Mouse (Mus musculus) hindbrain, embryonic 10.5 days (tissue): ENCODE data around the gene Gm10563. TPM values are rescaled to one million over a fixed set of nuclear protein-coding genes. Genes with fewer than 3 reads are reported as not detected.
A peak's percentile ranks its signal among the peaks of the same experiment; 100 is the strongest.

Source experiments
- DNase-seq: peaks from one replicate; pipeline ENCODE4 v3.0.0-alpha.2; 2017; ENCODE audit warnings: low spot score
- H3K27ac ChIP-seq: fragments of 300-500 bp; sonication (generic); 2 replicates; pipeline ENCODE4 v1.5.1; 2016; ENCODE audit warnings: mild to moderate bottlenecking, moderate library complexity
- H3K27me3 ChIP-seq: fragments of 300-500 bp; sonication (generic); 2 replicates; pipeline ENCODE4 v1.6.1; 2016; ENCODE audit warnings: mild to moderate bottlenecking; ENCODE audit not compliant: poor library complexity, insufficient read depth, severe bottlenecking
- H3K36me3 ChIP-seq: fragments of 300-500 bp; sonication (generic); 2 replicates; pipeline ENCODE4 v1.6.1; 2016; ENCODE audit warnings: mild to moderate bottlenecking, moderate library complexity
- H3K4me1 ChIP-seq: fragments of 300-500 bp; sonication (generic); replicated peaks from 2 replicates; pipeline ENCODE4 v1.6.1; 2016; ENCODE audit warnings: mild to moderate bottlenecking
- H3K4me3 ChIP-seq: fragments of 300-500 bp; sonication (generic); 2 replicates; pipeline ENCODE4 v1.5.1; 2016; ENCODE audit warnings: mild to moderate bottlenecking, moderate library complexity
- H3K9me3 ChIP-seq: fragments of 300-500 bp; sonication (generic); 2 replicates; pipeline ENCODE4 v1.6.1; 2016; ENCODE audit warnings: mild to moderate bottlenecking, moderate library complexity
- WGBS: fragments of 180-500 bp; shearing (Covaris S2); methylation state at CpG from one replicate; pipeline ENCODE4 v1.1.7; 2016; 5-methylcytosine and 5-hydroxymethylcytosine counted together
- polyA plus RNA-seq: library from polyadenylated mRNA; unstranded; fragments of >200 nt; fragmentation: Nextera tagmentation; extraction: Ambion mirVana; gene quantifications from 2 replicates; pipeline ENCODE4 v1.2.1, GENCODE M21; 2016

The Gm10563 gene
- polyA plus RNA-seq, 1 experiment from 2014 or later = not detected

- H3K27me3 ChIP-seq = no peaks in the 10 kb centered on the region
- 2% methylated on average over 31 of the region's 31 CpGs for WGBS
- H3K27ac ChIP-seq = peak overlapping the region; percentile 100
- H3K4me1 ChIP-seq = peaks cover 24% of the 10 kb centered on the region
- H3K9me3 ChIP-seq = no peaks in the 10 kb centered on the region
- DNase-seq = no peak
- H3K36me3 ChIP-seq = peaks cover 45% of the 10 kb centered on the region
- H3K4me3 ChIP-seq = peak overlapping the region; percentile 97
Observed at GRCm38 (mm10) chr4:155601997-155602456, 43.2 kb downstream of the Gm10563 start.

GRCm38 (mm10) chr4:155601091-155601996 lies 43.9 kb downstream of the Gm10563 start, which contains the start of gene Slc35e2:
Gene Slc35e2 (plus strand): TSS chr4:155601416.
- Histone ChIP-seq H3K27me3 (no peaks in the 10 kb centered on the region), H3K27ac (peak within 1 kb of the TSS; percentile 100), H3K9me3 (no peaks in the 10 kb centered on the region), H3K4me1 (peaks cover 27% of the 10 kb centered on the region), H3K4me3 (peak within 1 kb of the TSS; percentile 97), H3K36me3 (peaks cover 39% of the 10 kb centered on the region)
- DNase-seq = peak; percentile 97
- WGBS = under 1% methylated on average over 65 of the region's 65 CpGs

- H3K9me3 ChIP-seq = no peaks in the 10 kb centered on the region
- H3K4me3 ChIP-seq = peak overlapping the region; percentile 97
- H3K27ac ChIP-seq = peak overlapping the region; percentile 100
- 90% methylated on average over 11 of the region's 11 CpGs for WGBS
- H3K4me1 ChIP-seq = peaks cover 27% of the 10 kb centered on the region
- peaks cover 27% of the 10 kb centered on the region for H3K36me3 ChIP-seq
- no peaks in the 10 kb centered on the region for H3K27me3 ChIP-seq
- DNase-seq = no peak
Observed at GRCm38 (mm10) chr4:155599901-155600825, 45.0 kb downstream of the Gm10563 start.

GRCm38 (mm10) chr4:155598536-155598935 lies 46.7 kb downstream of the Gm10563 start:
- Histone ChIP-seq H3K9me3 (no peaks in the 10 kb centered on the region), H3K36me3 (peaks cover 11% of the 10 kb centered on the region), H3K4me1 (peaks cover 27% of the 10 kb centered on the region), H3K27me3 (no peaks in the 10 kb centered on the region), H3K27ac (no peak overlapping the region), H3K4me3 (no peak overlapping the region)
- DNase-seq = no peak
- WGBS = 16% methylated on average over 20 of the region's 20 CpGs

- Histone ChIP-seq H3K4me1 (peaks cover 11% of the 10 kb centered on the region; the same call in 1 of the 2 replicates), H3K36me3 (no peaks in the 10 kb centered on the region), H3K4me3 (no peak overlapping the region), H3K27me3 (no peaks in the 10 kb centered on the region), H3K27ac (no peak overlapping the region), H3K9me3 (no peaks in the 10 kb centered on the region)
- 79% methylated on average over 5 of the region's 5 CpGs for WGBS
- no peak for DNase-seq
Observed at GRCm38 (mm10) chr4:155596606-155597005, 48.6 kb downstream of the Gm10563 start.

GRCm38 (mm10) chr4:155595777-155596176 lies 49.4 kb downstream of the Gm10563 start:
- no peaks in the 10 kb centered on the region for H3K9me3 ChIP-seq
- H3K4me3 ChIP-seq = no peak overlapping the region
- 0 out of 2 replicates have a peak, but pooled peaks cover 7% of the 10 kb centered on the region for H3K36me3 ChIP-seq
- no peak for DNase-seq
- 86% methylated on average over 3 of the region's 3 CpGs for WGBS
- peaks cover 11% of the 10 kb centered on the region; the same call in 1 of the 2 replicates for H3K4me1 ChIP-seq
- no peak overlapping the region for H3K27ac ChIP-seq
- no peaks in the 10 kb centered on the region for H3K27me3 ChIP-seq

- no peaks in the 10 kb centered on the region for H3K9me3 ChIP-seq
- H3K27me3 ChIP-seq = no peaks in the 10 kb centered on the region
- DNase-seq = no peak
- H3K4me3 ChIP-seq = no peak overlapping the region
- 73% methylated on average over 1 of the region's 1 CpGs for WGBS
- peaks cover 26% of the 10 kb centered on the region for H3K36me3 ChIP-seq
- no peak overlapping the region for H3K27ac ChIP-seq
- H3K4me1 ChIP-seq = peaks cover 7% of the 10 kb centered on the region; the same call in 1 of the 2 replicates
Observed at GRCm38 (mm10) chr4:155593780-155594179, 51.4 kb downstream of the Gm10563 start.

GRCm38 (mm10) chr4:155591012-155591719 lies 54.0 kb downstream of the Gm10563 start:
- no peaks in the 10 kb centered on the region for H3K9me3 ChIP-seq
- H3K4me3 ChIP-seq = no peak overlapping the region
- H3K36me3 ChIP-seq = peaks cover 52% of the 10 kb centered on the region
- H3K4me1 ChIP-seq = no peaks in the 10 kb centered on the region
- DNase-seq = no peak
- H3K27me3 ChIP-seq = no peaks in the 10 kb centered on the region
- H3K27ac ChIP-seq = no peak overlapping the region
- 87% methylated on average over 7 of the region's 7 CpGs for WGBS

GRCm38 (mm10) chr4:155589356-155589755 lies 55.9 kb downstream of the Gm10563 start:
- no peaks in the 10 kb centered on the region for H3K9me3 ChIP-seq
- H3K36me3 ChIP-seq = peaks cover 70% of the 10 kb centered on the region
- no peaks in the 10 kb centered on the region for H3K27me3 ChIP-seq
- no peaks in the 10 kb centered on the region for H3K4me1 ChIP-seq
- DNase-seq = no peak
- WGBS = 91% methylated on average over 5 of the region's 5 CpGs
- H3K27ac ChIP-seq = no peak overlapping the region
- H3K4me3 ChIP-seq = no peak overlapping the region

- Histone ChIP-seq H3K4me1 (no peaks in the 10 kb centered on the region), H3K36me3 (peaks cover 86% of the 10 kb centered on the region), H3K9me3 (no peaks in the 10 kb centered on the region), H3K27me3 (no peaks in the 10 kb centered on the region), H3K4me3 (no peak overlapping the region), H3K27ac (no peak overlapping the region)
- 91% methylated on average over 6 of the region's 6 CpGs for WGBS
- no peak for DNase-seq
Observed at GRCm38 (mm10) chr4:155582279-155582905, 62.8 kb downstream of the Gm10563 start.

GRCm38 (mm10) chr4:155580420-155580819 lies 64.8 kb downstream of the Gm10563 start:
- WGBS = 26% methylated on average over 1 of the region's 1 CpGs
- no peak overlapping the region for H3K27ac ChIP-seq
- DNase-seq = peak; percentile 68
- H3K4me3 ChIP-seq = no peak overlapping the region
- H3K36me3 ChIP-seq = peaks cover 84% of the 10 kb centered on the region
- no peaks in the 10 kb centered on the region for H3K27me3 ChIP-seq
- no peaks in the 10 kb centered on the region for H3K4me1 ChIP-seq
- no peaks in the 10 kb centered on the region for H3K9me3 ChIP-seq
